Mouse (Mus musculus) forebrain, embryonic 11.5 days (tissue): Measurements from ENCODE around the gene Ppfia3. TPM values are rescaled to one million over a fixed set of nuclear protein-coding genes. Genes with fewer than 3 reads are reported as not detected.

ENCODE experiments used
- ATAC-seq: fragments of 200-750 bp; cut with Nextera tagmentation; replicated peaks from 2 replicates; pipeline ENCODE4 v1.8.0; 2017; ENCODE audit warnings: moderate TSS enrichment; ENCODE audit not compliant: low FRiP score
- DNase-seq: peaks from one replicate; pipeline ENCODE4 v3.0.0-alpha.2; 2017; ENCODE audit warnings: low spot score
- H3K27ac ChIP-seq: fragments of 300-500 bp; sonication (generic); 2 replicates; pipeline ENCODE4 v1.5.1; 2014; ENCODE audit warnings: low read depth, low read length
- H3K27me3 ChIP-seq: fragments of 300-500 bp; sonication (generic); 2 replicates; pipeline ENCODE4 v1.6.1; 2014; ENCODE audit warnings: mild to moderate bottlenecking, low read length, mixed read lengths; ENCODE audit not compliant: control insufficient read depth, insufficient read depth
- H3K36me3 ChIP-seq: fragments of 300-500 bp; sonication (generic); 2 replicates; pipeline ENCODE4 v1.6.1; 2014; ENCODE audit warnings: mild to moderate bottlenecking, low read length, moderate library complexity, mixed read lengths; ENCODE audit not compliant: control insufficient read depth, insufficient read depth
- H3K4me1 ChIP-seq: fragments of 300-500 bp; sonication (generic); replicated peaks from 2 replicates; pipeline ENCODE4 v1.6.1; 2014; ENCODE audit warnings: low read length, mixed read lengths; ENCODE audit not compliant: control insufficient read depth, insufficient read depth
- H3K4me2 ChIP-seq: fragments of 300-500 bp; sonication (generic); 2 replicates; pipeline ENCODE4 v1.6.1; 2014; ENCODE audit warnings: low read depth, mild to moderate bottlenecking, low read length, moderate library complexity, mixed read lengths; ENCODE audit not compliant: severe bottlenecking
- H3K4me3 ChIP-seq: fragments of 300-500 bp; sonication (generic); 2 replicates; pipeline ENCODE4 v1.5.1; 2014; ENCODE audit warnings: low read depth, low read length
- H3K9ac ChIP-seq: fragments of 300-500 bp; sonication (generic); 2 replicates; pipeline ENCODE4 v1.6.1; 2014; ENCODE audit warnings: low read length
- H3K9me3 ChIP-seq: fragments of 300-500 bp; sonication (generic); 2 replicates; pipeline ENCODE4 v1.6.1; 2016; ENCODE audit warnings: low read length, mixed read lengths; ENCODE audit not compliant: control insufficient read depth
- WGBS: fragments of 180-500 bp; shearing (Covaris S2); extraction: QIAGEN DNeasy Blood & Tissue Kit; methylation state at CpG from one replicate; pipeline ENCODE4 v1.1.7; 2014; 5-methylcytosine and 5-hydroxymethylcytosine counted together
- polyA plus RNA-seq: library from polyadenylated mRNA; unstranded; fragments of >200 nt; fragmentation: Nextera tagmentation; extraction: Ambion mirVana; gene quantifications from 2 replicates; pipeline ENCODE4 v1.2.1, GENCODE M21; 2014

Ppfia3 gene
- polyA plus RNA-seq, 1 experiment from 2014 or later: 11.6 TPM

- WGBS: 90% methylated on average over 11 of the region's 11 CpGs
- no peak overlapping the region for H3K4me3 ChIP-seq
- H3K9me3 ChIP-seq: no peaks in the 10 kb centered on the region
- H3K4me2 ChIP-seq: no peak overlapping the region
- no peak overlapping the region for H3K9ac ChIP-seq
- H3K27ac ChIP-seq: no peak overlapping the region
- H3K36me3 ChIP-seq: no peaks in the 10 kb centered on the region; the same call in 1 of the 2 replicates
- no peak for ATAC-seq
- H3K27me3 ChIP-seq: 0 out of 2 replicates have a peak, but pooled peaks cover 3% of the 10 kb centered on the region
- DNase-seq: no peak
- peaks cover 17% of the 10 kb centered on the region for H3K4me1 ChIP-seq
Measured at GRCm38 (mm10) chr7:45342081-45342480, 24.7 kb downstream of the Ppfia3 start.

DNA sequence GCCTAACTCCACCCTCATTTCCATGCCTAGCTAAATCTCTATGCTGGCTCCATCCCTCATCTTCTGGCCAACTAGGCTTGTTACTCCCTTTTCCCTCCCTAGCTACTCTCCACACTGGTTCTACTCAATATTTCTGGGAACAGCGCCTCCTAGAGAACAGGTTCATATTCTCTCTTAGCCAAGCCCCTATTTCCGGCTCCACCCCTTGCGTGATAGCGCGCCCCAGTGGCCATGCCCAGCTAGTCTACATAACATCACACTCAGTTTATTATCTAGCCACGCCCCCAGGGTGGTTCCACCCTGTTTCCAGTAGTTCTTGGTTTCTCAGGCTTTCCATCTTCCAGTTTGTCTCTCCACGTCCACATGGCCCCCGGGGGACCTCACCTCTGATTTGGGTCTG lies 25.5 kb downstream of the Ppfia3 start:
- H3K27ac ChIP-seq: no peak overlapping the region
- ATAC-seq (peak; percentile 10; the same call in 1 of the 2 replicates), DNase-seq (peak; percentile 83)
- peaks cover 17% of the 10 kb centered on the region for H3K4me1 ChIP-seq
- WGBS: 4% methylated on average over 8 of the region's 8 CpGs
- no peak overlapping the region for H3K9ac ChIP-seq
- 0 out of 2 replicates have a peak, but pooled peaks cover 3% of the 10 kb centered on the region for H3K27me3 ChIP-seq
- H3K36me3 ChIP-seq: no peaks in the 10 kb centered on the region; the same call in 1 of the 2 replicates
- no peak overlapping the region for H3K4me3 ChIP-seq
- H3K9me3 ChIP-seq: no peaks in the 10 kb centered on the region
- peak overlapping the region; percentile 92; the same call in 1 of the 2 replicates for H3K4me2 ChIP-seq

DNA sequence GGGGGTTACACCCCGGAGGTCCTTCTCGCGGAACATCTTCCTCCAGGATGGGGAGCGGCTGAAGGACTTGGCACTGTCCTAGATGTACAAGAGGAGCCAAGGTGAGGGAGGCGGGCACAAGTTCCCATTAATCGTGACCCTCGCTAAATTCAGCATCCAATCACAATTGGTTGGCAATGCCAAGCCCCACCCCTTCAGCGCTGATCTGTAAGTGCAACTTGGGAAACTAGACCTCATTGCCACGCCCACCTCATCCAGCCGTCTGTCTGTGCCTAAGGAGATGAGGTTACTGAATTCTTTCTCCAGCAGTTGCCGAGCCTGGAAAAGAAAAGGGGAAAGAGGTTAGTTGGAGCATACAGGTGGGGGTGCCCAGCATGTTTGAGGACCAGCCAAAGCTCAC lies 26.1 kb downstream of the Ppfia3 start:
- Histone ChIP-seq H3K4me3 (peak overlapping the region; percentile 49), H3K9ac (peak overlapping the region; percentile 74), H3K36me3 (no peaks in the 10 kb centered on the region), H3K4me1 (peaks cover 17% of the 10 kb centered on the region), H3K4me2 (peak overlapping the region; percentile 92), H3K9me3 (no peaks in the 10 kb centered on the region), H3K27me3 (0 out of 2 replicates have a peak, but pooled peaks cover 3% of the 10 kb centered on the region), H3K27ac (no peak overlapping the region)
- no peak; the same call in 1 of the 2 replicates for ATAC-seq
- 0% methylated on average over 11 of the region's 11 CpGs for WGBS
- DNase-seq: peak; percentile 76

DNA sequence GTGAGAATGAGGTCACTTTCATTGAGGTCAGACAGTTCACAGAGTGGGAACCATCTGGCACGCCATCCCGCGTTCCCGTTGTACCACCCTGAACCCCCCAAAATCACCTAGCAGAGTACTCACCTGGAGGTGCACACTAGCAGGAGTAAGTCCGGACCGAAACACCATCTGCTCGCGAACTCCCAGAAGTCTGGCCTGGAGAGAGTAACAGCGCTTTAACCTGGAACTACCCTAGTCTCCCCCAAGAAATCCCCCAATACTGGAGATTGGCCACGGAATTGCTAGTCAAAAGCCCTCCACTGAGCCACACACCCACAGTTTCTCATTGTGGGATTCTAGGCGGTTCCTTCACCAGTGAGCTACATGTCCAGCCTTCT lies 26.8 kb downstream of the Ppfia3 start:
- no peaks in the 10 kb centered on the region for H3K9me3 ChIP-seq
- no peaks in the 10 kb centered on the region for H3K36me3 ChIP-seq
- peaks cover 17% of the 10 kb centered on the region for H3K4me1 ChIP-seq
- peak overlapping the region; percentile 92 for H3K4me2 ChIP-seq
- 0 out of 2 replicates have a peak, but pooled peaks cover 3% of the 10 kb centered on the region for H3K27me3 ChIP-seq
- H3K4me3 ChIP-seq: peak overlapping the region; percentile 49
- no peak for ATAC-seq
- H3K27ac ChIP-seq: no peak overlapping the region
- no peak for DNase-seq
- peak overlapping the region; percentile 74; the same call in 1 of the 2 replicates for H3K9ac ChIP-seq
- WGBS: 3% methylated on average over 11 of the region's 11 CpGs

GRCm38 (mm10) chr7:45339410-45340065 lies 27.3 kb downstream of the Ppfia3 start:
- peak; percentile 85 for ATAC-seq
- 0 out of 2 replicates have a peak, but pooled peaks cover 5% of the 10 kb centered on the region for H3K27me3 ChIP-seq
- H3K4me1 ChIP-seq: peaks cover 17% of the 10 kb centered on the region
- DNase-seq: peak; percentile 89
- H3K9me3 ChIP-seq: no peaks in the 10 kb centered on the region
- under 1% methylated on average over 37 of the region's 39 CpGs for WGBS
- H3K4me3 ChIP-seq: peak overlapping the region; percentile 49
- H3K36me3 ChIP-seq: no peaks in the 10 kb centered on the region
- peak overlapping the region; percentile 92 for H3K4me2 ChIP-seq
- H3K27ac ChIP-seq: no peak overlapping the region
- peak overlapping the region; percentile 74 for H3K9ac ChIP-seq

GRCm38 (mm10) chr7:45338161-45338911 lies 28.5 kb downstream of the Ppfia3 start:
- Histone ChIP-seq H3K36me3 (no peaks in the 10 kb centered on the region), H3K4me3 (no peak overlapping the region), H3K4me2 (peak overlapping the region; percentile 92; the same call in 1 of the 2 replicates), H3K4me1 (peaks cover 17% of the 10 kb centered on the region), H3K27ac (no peak overlapping the region), H3K9ac (peak overlapping the region; percentile 74; the same call in 1 of the 2 replicates), H3K9me3 (no peaks in the 10 kb centered on the region), H3K27me3 (0 out of 2 replicates have a peak, but pooled peaks cover 6% of the 10 kb centered on the region)
- no peak for DNase-seq
- 2% methylated on average over 14 of the region's 14 CpGs for WGBS
- ATAC-seq: no peak

DNA sequence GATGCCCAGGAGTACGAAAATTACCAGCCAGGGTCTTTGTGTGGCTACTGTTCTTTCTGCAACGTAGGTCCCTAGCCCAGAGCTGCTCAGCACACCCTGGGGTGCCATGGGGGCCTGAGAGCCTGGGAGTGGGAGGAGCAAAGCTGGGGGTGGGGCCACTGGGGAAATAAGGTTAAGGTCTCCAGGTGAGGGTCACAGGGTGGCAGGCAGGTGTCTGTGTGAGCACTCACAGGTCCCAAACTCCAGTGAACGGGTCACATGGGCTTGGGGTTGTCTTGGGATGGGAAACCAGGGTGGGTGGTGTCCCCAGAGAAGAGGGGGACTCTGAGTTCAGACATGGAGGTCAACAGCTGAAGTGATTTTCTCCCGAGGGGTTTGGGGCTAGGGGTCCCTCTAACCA lies 29.4 kb downstream of the Ppfia3 start:
- ATAC-seq (no peak), DNase-seq (no peak)
- Histone ChIP-seq H3K4me1 (peaks cover 23% of the 10 kb centered on the region), H3K4me2 (no peak overlapping the region), H3K9ac (no peak overlapping the region), H3K4me3 (no peak overlapping the region), H3K9me3 (no peaks in the 10 kb centered on the region), H3K27me3 (0 out of 2 replicates have a peak, but pooled peaks cover 6% of the 10 kb centered on the region), H3K27ac (no peak overlapping the region), H3K36me3 (no peaks in the 10 kb centered on the region)
- 12% methylated on average over 4 of the region's 4 CpGs for WGBS

DNA sequence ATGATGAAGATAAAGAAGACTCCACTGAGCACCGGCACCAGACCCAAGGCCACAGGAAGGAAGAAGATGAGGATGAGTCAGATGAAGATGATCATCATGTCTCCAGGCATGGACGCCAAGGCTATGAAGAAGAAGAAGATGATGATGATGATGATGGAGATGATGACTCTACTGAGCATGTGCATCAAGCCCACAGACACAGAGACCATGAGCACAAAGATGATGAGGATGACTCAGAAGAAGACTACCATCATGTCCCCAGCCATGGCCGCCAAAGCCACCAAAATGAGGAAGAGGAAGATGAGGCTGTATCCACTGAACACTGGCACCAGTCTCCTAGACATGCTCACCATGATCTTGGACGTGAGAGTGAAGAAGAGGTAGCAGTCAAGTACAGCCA lies 30.5 kb downstream of the Ppfia3 start:
- H3K4me3 ChIP-seq: no peak overlapping the region
- no peaks in the 10 kb centered on the region for H3K36me3 ChIP-seq
- peaks cover 23% of the 10 kb centered on the region for H3K4me1 ChIP-seq
- ATAC-seq (no peak), DNase-seq (no peak)
- no peak overlapping the region for H3K9ac ChIP-seq
- H3K9me3 ChIP-seq: no peaks in the 10 kb centered on the region
- H3K4me2 ChIP-seq: no peak overlapping the region
- WGBS: 90% methylated on average over 4 of the region's 4 CpGs
- no peak overlapping the region for H3K27ac ChIP-seq
- 0 out of 2 replicates have a peak, but pooled peaks cover 6% of the 10 kb centered on the region for H3K27me3 ChIP-seq
